Mouse (Mus musculus): Measurements from ENCODE around the gene Cenpe. TPM values are rescaled to one million over a fixed set of nuclear protein-coding genes. Genes with fewer than 3 reads are reported as not detected.

Gene Cenpe
- total and polyA plus RNA-seq, 3 experiments: 19.5 to 119 (median 26.4) TPM

- DNase-seq (ENCODE audit: low read depth, low spot score): no peak
- no peak overlapping the region for H3K4me3 ChIP-seq (ENCODE audit: control insufficient read depth in 1 of 2, insufficient read depth in 1 of 2, low read depth in 2 of 2, low read length in 2 of 2)
- H3K79me2 ChIP-seq (ENCODE audit: control insufficient read depth, insufficient read depth, low read length, poor library complexity): no peaks in the 10 kb centered on the region
- H3K27ac ChIP-seq (ENCODE audit: control insufficient read depth, low read depth, low read length): no peak overlapping the region
- TF ChIP-seq BHLHE40 (IDR thresholded peaks at IDR 0.05; ENCODE audit: borderline replicate concordance, low read depth, low read length) (no peak), GATA1 (IDR thresholded peaks at IDR 0.05; ENCODE audit: low read depth, low read length) (no peak), NRF1 (IDR thresholded peaks at IDR 0.05; ENCODE audit: insufficient read depth, low read depth, low read length, poor library complexity, severe bottlenecking) (no peak), ZMIZ1 (IDR thresholded peaks at IDR 0.05; ENCODE audit: low read depth, low read length) (no peak), SMC3 (IDR thresholded peaks at IDR 0.05; ENCODE audit: low read depth, low read length) (no peak), MAX (IDR thresholded peaks at IDR 0.05; ENCODE audit: low read length) (no peak), POLR2A (IDR thresholded peaks at IDR 0.05; ENCODE audit: control insufficient read depth in 1 of 2, insufficient read depth in 1 of 2, low read depth in 1 of 2, low read length in 2 of 2, poor library complexity in 1 of 2) (no peak), HCFC1 (IDR thresholded peaks at IDR 0.05; ENCODE audit: low read depth, low read length) (no peak), ZNF384 (IDR thresholded peaks at IDR 0.05; ENCODE audit: low read depth, low read length) (no peak), POLR2AphosphoS2 (IDR thresholded peaks at IDR 0.05; ENCODE audit: low read length) (no peak), USF1 (IDR thresholded peaks at IDR 0.05; ENCODE audit: low read depth, low read length) (no peak), SIN3A (IDR thresholded peaks at IDR 0.05; ENCODE audit: low read length) (no peak), GABPA (IDR thresholded peaks at IDR 0.05; ENCODE audit: low read depth, low read length) (no peak), E2F4 (IDR thresholded peaks at IDR 0.05; ENCODE audit: borderline replicate concordance, low read depth, low read length) (no peak), NELFE (IDR thresholded peaks at IDR 0.05; ENCODE audit: low read depth, low read length) (no peak), RAD21 (IDR thresholded peaks at IDR 0.05; ENCODE audit: low read depth, low read length) (no peak), CTCF (IDR thresholded peaks at IDR 0.05 in 2 of 3, conservative IDR thresholded peaks at IDR 0.05 in 1 of 3; ENCODE audit: control insufficient read depth in 1 of 3, insufficient read depth in 1 of 3, low read depth in 2 of 3, low read length in 3 of 3, poor library complexity in 1 of 3, severe bottlenecking in 1 of 3) (no peak), RCOR1 (IDR thresholded peaks at IDR 0.05; ENCODE audit: low read depth, low read length) (no peak)
- H3K9ac ChIP-seq (ENCODE audit: control insufficient read depth, low read depth, low read length, poor library complexity, severe bottlenecking): no peak overlapping the region
- H3K36me3 ChIP-seq (ENCODE audit: control insufficient read depth in 1 of 2, insufficient read depth in 2 of 2, low read length in 2 of 2): peaks cover 0 to 19% of the 10 kb centered on the region in 2 experiments; a peak in 2 of 4 replicates
- H3K27me3 ChIP-seq (ENCODE audit: control insufficient read depth in 1 of 2, insufficient read depth in 2 of 2, low read length in 2 of 2): no peaks in the 10 kb centered on the region
- H3K4me1 ChIP-seq (ENCODE audit: control insufficient read depth in 1 of 2, insufficient read depth in 2 of 2, low read length in 2 of 2): no peaks in the 10 kb centered on the region
- no peaks in the 10 kb centered on the region for H3K9me3 ChIP-seq (replicated peaks; ENCODE audit: insufficient read depth, low read length)
Observed at GRCm38 (mm10) chr3:135268616-135269015, 56.3 kb downstream of the Cenpe start.

- H3K4me1 ChIP-seq (ENCODE audit: control insufficient read depth in 1 of 2, insufficient read depth in 2 of 2, low read length in 2 of 2): no peaks in the 10 kb centered on the region
- peaks cover 0 to 15% of the 10 kb centered on the region in 2 experiments; a peak in 2 of 4 replicates for H3K36me3 ChIP-seq (ENCODE audit: control insufficient read depth in 1 of 2, insufficient read depth in 2 of 2, low read length in 2 of 2)
- H3K4me3 ChIP-seq (ENCODE audit: control insufficient read depth in 1 of 2, insufficient read depth in 1 of 2, low read depth in 2 of 2, low read length in 2 of 2): no peak overlapping the region
- no peaks in the 10 kb centered on the region for H3K9me3 ChIP-seq (replicated peaks; ENCODE audit: insufficient read depth, low read length)
- no peak overlapping the region for H3K9ac ChIP-seq (ENCODE audit: control insufficient read depth, low read depth, low read length, poor library complexity, severe bottlenecking)
- H3K79me2 ChIP-seq (ENCODE audit: control insufficient read depth, insufficient read depth, low read length, poor library complexity): no peaks in the 10 kb centered on the region
- H3K27me3 ChIP-seq (ENCODE audit: control insufficient read depth in 1 of 2, insufficient read depth in 2 of 2, low read length in 2 of 2): no peaks in the 10 kb centered on the region
- no peak overlapping the region for H3K27ac ChIP-seq (ENCODE audit: control insufficient read depth, low read depth, low read length)
- no peak for DNase-seq (ENCODE audit: low read depth, low spot score)
- TF ChIP-seq MYB (IDR thresholded peaks at IDR 0.05; ENCODE audit: low read depth, low read length): no peak
Observed at GRCm38 (mm10) chr3:135269391-135269990, 57.2 kb downstream of the Cenpe start.
